Mouse (Mus musculus) liver, embryonic 13.5 days (tissue): Measurements from ENCODE around the gene Carmil3. TPM values are rescaled to one million over a fixed set of nuclear protein-coding genes. Genes with fewer than 3 reads are reported as not detected.

Experiments used
- ATAC-seq: fragments of 200-750 bp; cut with Nextera tagmentation; 2 replicates; pipeline ENCODE4 v1.8.0; 2017; ENCODE audit warnings: low read depth, mild to moderate bottlenecking, moderate number of reproducible peaks, moderate library complexity
- DNase-seq: peaks from one replicate; pipeline ENCODE4 v3.0.0; 2022
- H3K27ac ChIP-seq: fragments of 300-500 bp; sonication (generic); 2 replicates; pipeline ENCODE4 v1.5.1; 2015; ENCODE audit warnings: moderate library complexity, mild to moderate bottlenecking, inconsistent platforms
- H3K27me3 ChIP-seq: fragments of 300-500 bp; sonication (generic); 2 replicates; pipeline ENCODE4 v1.6.1; 2015; ENCODE audit warnings: mild to moderate bottlenecking, inconsistent platforms
- H3K36me3 ChIP-seq: fragments of 300-500 bp; sonication (generic); 2 replicates; pipeline ENCODE4 v1.6.1; 2015; ENCODE audit warnings: mild to moderate bottlenecking, inconsistent platforms
- H3K4me1 ChIP-seq: fragments of 300-500 bp; sonication (generic); replicated peaks from 2 replicates; pipeline ENCODE4 v1.6.1; 2015; ENCODE audit warnings: inconsistent platforms
- H3K4me2 ChIP-seq: fragments of 300-500 bp; sonication (generic); 2 replicates; pipeline ENCODE4 v1.6.1; 2015; ENCODE audit warnings: inconsistent platforms, mild to moderate bottlenecking, moderate library complexity
- H3K4me3 ChIP-seq: fragments of 300-500 bp; sonication (generic); replicated peaks from 2 replicates; pipeline ENCODE4 v1.5.1; 2015; ENCODE audit warnings: mild to moderate bottlenecking, inconsistent platforms
- H3K9ac ChIP-seq: fragments of 300-500 bp; sonication (generic); 2 replicates; pipeline ENCODE4 v1.6.1; 2015; ENCODE audit warnings: mild to moderate bottlenecking, inconsistent platforms
- H3K9me3 ChIP-seq: fragments of 300-500 bp; sonication (generic); replicated peaks from 2 replicates; pipeline ENCODE4 v1.6.1; 2016; ENCODE audit warnings: inconsistent platforms
- WGBS: fragments of 180-500 bp; shearing (Covaris S2); methylation state at CpG from one replicate; pipeline ENCODE4 v1.1.7; 2015; ENCODE audit not compliant: insufficient replicate concordance; 5-methylcytosine and 5-hydroxymethylcytosine counted together
- polyA plus RNA-seq: library from polyadenylated mRNA; unstranded; fragments of >200 nt; fragmentation: Nextera tagmentation; extraction: Ambion mirVana; gene quantifications from 2 replicates; pipeline ENCODE4 v1.2.1, GENCODE M21; 2015

Gene Carmil3
- polyA plus RNA-seq, 1 experiment from 2014 or later: 0.55 TPM

GRCm38 (mm10) chr14:55469821-55470220 lies 20.6 kb upstream of the Carmil3 start:
- no peak for DNase-seq
- no peak for ATAC-seq
- H3K27ac ChIP-seq: no peak overlapping the region
- no peak overlapping the region for H3K4me3 ChIP-seq
- no peak overlapping the region for H3K4me2 ChIP-seq
- no peaks in the 10 kb centered on the region for H3K36me3 ChIP-seq
- WGBS: 72% methylated on average over 6 of the region's 6 CpGs
- H3K9me3 ChIP-seq: no peaks in the 10 kb centered on the region
- peaks cover 21% of the 10 kb centered on the region for H3K4me1 ChIP-seq
- H3K27me3 ChIP-seq: peaks cover 29% of the 10 kb centered on the region
- H3K9ac ChIP-seq: no peak overlapping the region

DNA sequence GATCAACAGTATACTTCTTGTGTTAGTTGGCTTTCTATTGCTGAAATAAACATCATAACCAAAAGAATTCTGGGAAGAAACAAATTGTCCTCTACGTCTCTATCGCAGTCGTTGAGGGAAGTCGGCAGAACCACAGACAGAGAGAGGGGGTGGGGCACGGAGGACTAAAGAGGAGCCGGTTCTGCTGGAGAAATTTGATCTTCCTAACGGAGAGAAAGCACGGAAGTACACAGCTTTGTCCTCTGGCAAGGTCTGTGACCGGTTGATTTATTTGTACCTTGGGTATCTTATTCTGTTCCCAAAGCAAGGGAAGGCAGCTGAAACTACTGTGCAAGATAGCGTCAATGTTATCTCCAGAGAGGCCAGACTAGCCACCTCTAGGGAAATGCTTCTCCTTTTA lies 19.6 kb upstream of the Carmil3 start:
- H3K27me3 ChIP-seq: peaks cover 22% of the 10 kb centered on the region
- DNase-seq: no peak
- H3K4me3 ChIP-seq: no peak overlapping the region
- no peak for ATAC-seq
- 4% methylated on average over 10 of the region's 10 CpGs for WGBS
- H3K4me2 ChIP-seq: peak overlapping the region; percentile 23
- H3K27ac ChIP-seq: no peak overlapping the region
- no peaks in the 10 kb centered on the region for H3K9me3 ChIP-seq
- no peaks in the 10 kb centered on the region for H3K36me3 ChIP-seq
- no peak overlapping the region for H3K9ac ChIP-seq
- H3K4me1 ChIP-seq: peaks cover 30% of the 10 kb centered on the region

DNA sequence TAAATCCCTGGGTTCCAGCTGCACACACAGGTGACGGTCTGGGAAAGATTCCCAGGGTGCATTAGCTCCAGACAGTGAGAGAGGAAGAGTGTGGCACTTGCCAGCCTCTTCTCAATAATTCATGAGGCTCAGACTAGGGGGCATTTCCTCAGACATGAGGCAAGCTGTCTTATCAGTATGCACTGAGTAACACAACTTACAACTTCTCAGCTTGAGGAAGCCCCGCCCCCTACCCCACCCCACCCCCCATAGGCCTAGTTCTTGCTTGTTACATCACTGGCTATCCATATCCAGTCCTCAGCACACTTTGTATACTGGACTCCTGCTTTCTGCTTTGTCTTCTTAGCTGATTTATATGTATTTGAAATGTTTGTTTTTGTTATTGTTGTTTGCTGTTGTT lies 14.8 kb upstream of the Carmil3 start:
- Histone ChIP-seq H3K4me1 (peaks cover 56% of the 10 kb centered on the region), H3K9me3 (no peaks in the 10 kb centered on the region), H3K4me2 (no peak overlapping the region), H3K4me3 (no peak overlapping the region), H3K27ac (peak overlapping the region; percentile 56; the same call in 1 of the 2 replicates), H3K27me3 (no peaks in the 10 kb centered on the region), H3K36me3 (0 out of 2 replicates have a peak, but pooled peaks cover 1% of the 10 kb centered on the region), H3K9ac (no peak overlapping the region)
- WGBS: 22% methylated on average over 2 of the region's 2 CpGs
- DNase-seq (no peak), ATAC-seq (peak; percentile 20; the same call in 1 of the 2 replicates)

DNA sequence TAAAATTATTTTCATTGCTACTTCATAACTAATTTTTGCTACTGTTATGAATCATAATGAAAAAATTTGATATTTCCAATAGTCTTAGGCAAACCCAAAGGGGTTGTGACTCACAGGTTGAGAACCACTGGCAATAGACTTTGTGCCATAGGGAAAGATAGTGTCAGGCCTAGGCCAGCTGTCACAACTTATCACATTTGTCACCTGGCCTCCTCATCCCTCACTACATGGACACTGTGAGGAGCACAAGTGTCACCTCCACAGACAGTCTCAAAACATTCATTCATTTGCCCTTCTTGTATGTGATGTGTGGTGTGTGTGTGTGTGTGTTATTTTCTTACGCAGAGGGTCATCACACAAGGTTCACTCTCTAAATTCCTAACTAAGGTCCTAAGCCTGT lies 13.0 kb upstream of the Carmil3 start:
- H3K27ac ChIP-seq: peak overlapping the region; percentile 92
- 96% methylated on average over 1 of the region's 1 CpGs for WGBS
- H3K27me3 ChIP-seq: no peaks in the 10 kb centered on the region
- peak overlapping the region; percentile 76 for H3K4me2 ChIP-seq
- no peaks in the 10 kb centered on the region for H3K9me3 ChIP-seq
- H3K9ac ChIP-seq: no peak overlapping the region
- peaks cover 64% of the 10 kb centered on the region for H3K4me1 ChIP-seq
- H3K4me3 ChIP-seq: no peak overlapping the region
- peaks cover 15% of the 10 kb centered on the region; the same call in 1 of the 2 replicates for H3K36me3 ChIP-seq
- DNase-seq: no peak
- peak; percentile 68 for ATAC-seq

DNA sequence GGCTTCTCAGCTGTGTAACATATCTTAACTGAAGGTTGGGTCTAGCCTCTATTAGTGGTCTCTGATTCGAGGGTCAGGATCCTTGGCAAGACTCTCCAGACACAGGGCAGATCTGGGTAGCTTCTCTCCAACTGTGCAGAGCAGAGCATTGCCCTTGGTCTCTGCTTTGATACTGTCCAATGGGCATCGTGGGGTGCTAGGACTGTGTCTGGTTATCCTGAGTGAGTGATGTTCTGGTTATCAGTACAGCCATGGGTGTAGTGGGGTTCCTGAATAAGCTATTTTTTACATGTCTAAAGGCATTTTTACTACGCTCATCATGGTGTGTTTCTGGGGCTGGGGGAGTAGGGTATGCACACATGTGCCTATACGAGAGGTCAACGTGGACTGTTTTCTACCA lies 12.6 kb upstream of the Carmil3 start:
- H3K27me3 ChIP-seq: no peaks in the 10 kb centered on the region
- no peaks in the 10 kb centered on the region for H3K9me3 ChIP-seq
- peak; percentile 82 for ATAC-seq
- H3K36me3 ChIP-seq: peaks cover 15% of the 10 kb centered on the region; the same call in 1 of the 2 replicates
- peak overlapping the region; percentile 85 for H3K9ac ChIP-seq
- H3K27ac ChIP-seq: peak overlapping the region; percentile 92
- H3K4me1 ChIP-seq: peaks cover 64% of the 10 kb centered on the region
- DNase-seq: peak; percentile 50
- WGBS: 32% methylated on average over 5 of the region's 5 CpGs
- H3K4me2 ChIP-seq: peak overlapping the region; percentile 76
- H3K4me3 ChIP-seq: peak overlapping the region; percentile 71

- WGBS: under 1% methylated on average over 38 of the region's 38 CpGs
- ATAC-seq: peak; percentile 88
- Histone ChIP-seq H3K27ac (peak within 1 kb of the TSS; percentile 92), H3K9me3 (no peaks in the 10 kb centered on the region), H3K27me3 (no peaks in the 10 kb centered on the region), H3K36me3 (peaks cover 18% of the 10 kb centered on the region), H3K4me2 (peak within 1 kb of the TSS; percentile 76), H3K4me3 (peak within 1 kb of the TSS; percentile 71), H3K4me1 (peaks cover 67% of the 10 kb centered on the region), H3K9ac (peak within 1 kb of the TSS; percentile 85)
- peak; percentile 79 for DNase-seq
These were observed 11.5 kb upstream of the Carmil3 start, which contains the start of gene Dhrs4 for GRCm38 (mm10) chr14:55478651-55479599. Gene Dhrs4, plus strand, starts transcription at chr14:55478758.

DNA sequence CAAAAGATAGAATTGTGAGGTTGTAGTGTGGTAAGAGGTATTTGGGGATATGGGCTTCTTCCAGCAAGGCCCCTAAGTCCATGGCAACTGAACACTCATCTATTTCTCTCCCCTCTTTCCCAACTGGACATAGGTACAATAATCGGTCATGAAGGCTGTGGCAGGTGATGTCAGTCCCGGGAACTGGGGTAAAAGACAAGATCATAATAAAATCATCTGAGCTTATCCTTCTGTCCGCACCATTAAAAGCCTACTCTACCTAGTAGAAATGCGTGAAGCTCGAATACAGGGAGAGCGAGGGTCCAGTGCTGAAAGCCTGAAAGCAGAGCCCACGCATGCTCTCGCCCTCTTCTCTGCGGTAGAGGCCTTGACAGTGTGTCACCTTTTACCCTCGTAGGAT lies 10.8 kb upstream of the Carmil3 start:
- Histone ChIP-seq H3K9ac (peak overlapping the region; percentile 85), H3K9me3 (no peaks in the 10 kb centered on the region), H3K27ac (0 out of 2 replicates have a peak overlapping the region, but pooled peaks have one; percentile 21), H3K4me3 (peak overlapping the region; percentile 71), H3K4me2 (peak overlapping the region; percentile 76), H3K27me3 (no peaks in the 10 kb centered on the region), H3K4me1 (peaks cover 70% of the 10 kb centered on the region), H3K36me3 (peaks cover 22% of the 10 kb centered on the region)
- WGBS: 80% methylated on average over 10 of the region's 10 CpGs
- no peak for ATAC-seq
- no peak for DNase-seq

DNA sequence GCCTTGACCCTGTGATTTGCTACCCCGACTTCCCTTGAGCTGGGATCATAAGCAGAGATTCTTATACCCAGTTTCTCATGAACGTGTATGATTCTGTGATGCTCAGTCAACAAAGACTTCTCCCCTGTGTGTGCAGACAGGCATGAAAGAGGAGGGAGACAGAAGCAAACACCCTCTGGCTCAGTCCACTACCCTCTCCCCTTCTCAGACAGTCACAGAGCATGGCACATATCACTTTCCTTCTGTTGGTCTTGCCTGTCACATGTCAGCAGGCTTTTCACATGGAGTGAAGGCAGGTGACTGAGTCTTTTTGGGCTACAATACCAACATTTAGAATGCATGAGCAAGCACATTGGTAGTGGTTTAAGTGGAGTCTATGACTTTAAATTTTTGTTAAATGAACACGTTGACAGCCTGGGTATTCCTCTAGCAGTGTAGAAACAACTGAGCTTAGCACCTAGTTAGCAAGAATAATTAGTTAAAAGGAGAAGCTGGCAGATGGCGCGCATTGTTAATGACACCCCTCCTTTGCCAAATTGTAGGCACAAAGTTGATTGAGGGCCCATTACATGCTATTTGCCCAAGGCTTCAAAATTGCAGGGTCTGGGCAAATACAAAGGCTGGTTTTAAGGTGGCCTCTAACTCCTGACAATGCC lies 5.9 kb upstream of the Carmil3 start:
- H3K9me3 ChIP-seq: no peaks in the 10 kb centered on the region
- no peak overlapping the region for H3K4me2 ChIP-seq
- WGBS: 80% methylated on average over 5 of the region's 5 CpGs
- H3K9ac ChIP-seq: no peak overlapping the region
- peaks cover 52% of the 10 kb centered on the region for H3K36me3 ChIP-seq
- no peak for DNase-seq
- no peak overlapping the region for H3K27ac ChIP-seq
- H3K27me3 ChIP-seq: no peaks in the 10 kb centered on the region
- H3K4me1 ChIP-seq: peaks cover 32% of the 10 kb centered on the region
- no peak overlapping the region for H3K4me3 ChIP-seq
- no peak for ATAC-seq

- H3K4me1 ChIP-seq: peaks cover 34% of the 10 kb centered on the region
- 70% methylated on average over 8 of the region's 8 CpGs for WGBS
- H3K4me3 ChIP-seq: no peak overlapping the region
- peaks cover 3% of the 10 kb centered on the region; the same call in 1 of the 2 replicates for H3K27me3 ChIP-seq
- peaks cover 40% of the 10 kb centered on the region for H3K36me3 ChIP-seq
- no peaks in the 10 kb centered on the region for H3K9me3 ChIP-seq
- no peak for DNase-seq
- H3K27ac ChIP-seq: no peak overlapping the region
- H3K4me2 ChIP-seq: no peak overlapping the region
- no peak for ATAC-seq
- no peak overlapping the region for H3K9ac ChIP-seq
These were observed 3.6 kb upstream of the Carmil3 start for GRCm38 (mm10) chr14:55486836-55487235.

DNA sequence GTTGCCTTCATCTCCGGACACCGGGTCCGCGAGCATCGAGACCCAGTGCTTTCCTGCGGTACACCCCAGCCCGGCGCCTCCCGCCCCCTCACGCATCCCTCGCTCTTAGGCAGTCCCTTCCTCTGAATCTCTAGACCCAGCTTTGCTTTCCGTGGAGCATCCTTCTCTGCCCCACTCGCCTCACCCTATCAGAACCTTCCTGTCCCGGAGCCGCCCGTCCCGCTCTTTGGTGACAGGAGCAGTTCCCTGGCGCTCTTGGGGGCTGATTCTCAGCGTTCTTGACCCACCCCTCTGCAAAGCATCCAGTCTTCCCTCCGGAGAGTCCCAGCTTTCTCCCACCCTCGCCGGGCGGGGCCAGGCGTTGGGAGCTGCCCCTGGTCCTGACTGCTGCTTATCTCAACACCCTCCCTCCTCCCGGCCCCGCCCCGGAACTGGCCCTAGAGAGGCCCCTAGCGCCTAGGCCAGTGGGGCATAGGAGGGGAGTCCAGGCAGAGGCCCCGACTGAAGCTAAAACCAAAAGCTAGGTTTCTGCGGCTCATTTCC lies 911 bp downstream of the Carmil3 start:
- H3K27ac ChIP-seq: peak overlapping the region; percentile 71
- no peaks in the 10 kb centered on the region for H3K9me3 ChIP-seq
- WGBS: under 1% methylated on average over 29 of the region's 30 CpGs
- peaks cover 34% of the 10 kb centered on the region for H3K4me1 ChIP-seq
- peaks cover 20% of the 10 kb centered on the region for H3K36me3 ChIP-seq
- peak; percentile 83 for DNase-seq
- peak overlapping the region; percentile 75 for H3K4me3 ChIP-seq
- H3K9ac ChIP-seq: peak overlapping the region; percentile 76
- H3K27me3 ChIP-seq: peaks cover 3% of the 10 kb centered on the region; the same call in 1 of the 2 replicates
- H3K4me2 ChIP-seq: peak overlapping the region; percentile 99
- ATAC-seq: peak; percentile 94

DNA sequence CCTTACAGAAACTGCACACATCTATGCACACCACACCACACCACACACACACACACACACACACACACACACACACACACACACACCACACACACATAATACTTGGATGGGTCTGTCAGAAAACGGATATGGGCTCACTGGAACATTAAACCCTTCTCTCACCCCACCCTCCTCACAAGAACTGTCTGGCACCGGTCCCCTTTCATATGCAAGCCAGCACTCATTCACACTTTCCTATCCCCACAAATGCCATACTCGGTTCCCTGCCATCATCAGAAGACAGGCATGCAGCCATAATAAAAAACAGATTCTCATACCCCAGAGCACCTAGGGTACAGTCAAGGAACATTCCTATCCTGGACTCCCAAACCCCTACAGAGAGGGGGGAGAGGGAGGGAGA lies 1.7 kb downstream of the Carmil3 start:
- no peak for DNase-seq
- Histone ChIP-seq H3K9me3 (no peaks in the 10 kb centered on the region), H3K4me3 (0 out of 2 replicates have a peak overlapping the region, but pooled peaks have one; percentile 75), H3K27ac (no peak overlapping the region), H3K27me3 (peaks cover 3% of the 10 kb centered on the region; the same call in 1 of the 2 replicates), H3K4me1 (peaks cover 34% of the 10 kb centered on the region), H3K36me3 (peaks cover 17% of the 10 kb centered on the region), H3K9ac (peak overlapping the region; percentile 76), H3K4me2 (peak overlapping the region; percentile 99)
- no peak for ATAC-seq
- WGBS: 37% methylated on average over 3 of the region's 3 CpGs
